Mouse (Mus musculus) adrenal gland, adult (tissue): ENCODE results near the gene Camkmt.

Source experiments
- DNase-seq, 2 experiments: peaks; one replicate each; pipeline ENCODE4 v3.0.0; 2022 to 2023; ENCODE audit warnings: low spot score in 1 of 2; ENCODE audit not compliant: inconsistent age in 2 of 2

The Camkmt gene

GRCm38 (mm10) chr17:85090120-85091099 lies at the start of gene Camkmt, which contains the start of gene Prepl:
Camkmt (plus strand) TSS chr17:85090552.
Prepl (minus strand) TSS chr17:85090241.
- peak; percentile 96 to 99 for DNase-seq

- DNase-seq, result no peak
Measured at GRCm38 (mm10) chr17:85040913-85041312, 49.4 kb upstream of the Camkmt start.

GRCm38 (mm10) chr17:85042419-85042818 lies 47.9 kb upstream of the Camkmt start:
- no peak for DNase-seq

GRCm38 (mm10) chr17:85043404-85043816 lies 46.9 kb upstream of the Camkmt start:
- DNase-seq, result no peak

- DNase-seq, result no peak
Measured at GRCm38 (mm10) chr17:85044466-85044865, 45.9 kb upstream of the Camkmt start.

- no peak for DNase-seq
Measured at GRCm38 (mm10) chr17:85045160-85045559, 45.2 kb upstream of the Camkmt start.

DNA sequence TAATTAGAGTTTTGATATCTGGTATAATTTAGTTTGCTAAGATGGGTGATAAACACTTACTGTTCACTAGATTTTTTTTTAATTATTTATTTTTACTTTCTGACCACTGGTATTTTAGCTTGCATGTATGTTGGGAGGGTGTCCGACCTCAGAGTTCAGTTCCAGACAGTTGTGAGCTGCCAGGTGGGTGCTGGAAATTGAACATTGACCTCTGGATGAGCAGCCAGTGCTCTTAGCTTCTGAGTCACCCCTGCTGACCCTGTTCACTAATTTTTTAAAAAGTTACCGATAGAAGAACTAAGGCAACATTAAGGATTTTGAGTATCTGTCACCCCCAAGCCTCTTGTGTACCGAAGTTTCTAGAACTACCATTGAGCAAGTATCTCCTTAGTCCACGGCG lies 42.0 kb upstream of the Camkmt start:
- no peak for DNase-seq

DNA sequence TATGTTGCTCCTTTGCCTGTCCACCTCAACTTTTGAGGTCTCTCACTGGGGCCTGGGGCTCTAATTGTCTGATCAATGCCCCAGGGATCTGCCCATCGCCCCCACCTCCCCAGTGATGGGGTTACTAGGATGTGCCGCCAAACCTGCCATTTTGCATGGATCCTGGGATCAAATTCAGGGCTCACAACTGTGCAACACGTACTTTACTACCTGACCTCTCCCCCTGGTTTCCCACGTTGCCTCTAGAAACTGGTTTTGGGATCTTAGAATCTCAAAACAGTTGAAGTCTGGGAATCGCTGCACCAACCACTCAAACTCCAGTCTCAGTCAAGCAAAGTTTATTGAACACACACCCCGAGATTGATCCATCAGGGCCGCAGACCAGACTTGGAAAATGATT lies 32.1 kb upstream of the Camkmt start:
- DNase-seq, result no peak

- no peak for DNase-seq
Measured at GRCm38 (mm10) chr17:85059136-85059535, 31.2 kb upstream of the Camkmt start.

GRCm38 (mm10) chr17:85063560-85063959 lies 26.8 kb upstream of the Camkmt start:
- DNase-seq, result no peak

DNA sequence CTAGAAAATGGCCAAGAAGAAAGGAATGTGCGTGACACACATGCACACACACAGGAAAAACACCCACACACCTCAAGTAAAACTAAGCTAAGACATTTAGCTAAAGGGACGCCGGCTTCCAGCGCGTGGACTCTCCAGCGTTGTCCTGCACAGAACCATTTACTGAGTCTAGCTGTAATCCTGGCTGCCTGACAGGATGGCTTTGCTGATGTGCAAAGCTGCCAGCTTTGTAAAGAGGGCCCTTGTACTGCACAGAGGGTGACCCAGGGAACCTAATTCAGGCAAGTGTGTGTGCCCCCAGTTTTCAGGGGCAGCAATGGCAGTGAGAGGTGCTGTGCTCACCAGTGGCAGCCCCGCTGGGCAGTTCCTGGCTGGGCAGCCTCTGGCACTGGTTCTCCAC lies 23.0 kb upstream of the Camkmt start:
- no peak for DNase-seq

GRCm38 (mm10) chr17:85070658-85071057 lies 19.7 kb upstream of the Camkmt start:
- DNase-seq, result no peak

DNA sequence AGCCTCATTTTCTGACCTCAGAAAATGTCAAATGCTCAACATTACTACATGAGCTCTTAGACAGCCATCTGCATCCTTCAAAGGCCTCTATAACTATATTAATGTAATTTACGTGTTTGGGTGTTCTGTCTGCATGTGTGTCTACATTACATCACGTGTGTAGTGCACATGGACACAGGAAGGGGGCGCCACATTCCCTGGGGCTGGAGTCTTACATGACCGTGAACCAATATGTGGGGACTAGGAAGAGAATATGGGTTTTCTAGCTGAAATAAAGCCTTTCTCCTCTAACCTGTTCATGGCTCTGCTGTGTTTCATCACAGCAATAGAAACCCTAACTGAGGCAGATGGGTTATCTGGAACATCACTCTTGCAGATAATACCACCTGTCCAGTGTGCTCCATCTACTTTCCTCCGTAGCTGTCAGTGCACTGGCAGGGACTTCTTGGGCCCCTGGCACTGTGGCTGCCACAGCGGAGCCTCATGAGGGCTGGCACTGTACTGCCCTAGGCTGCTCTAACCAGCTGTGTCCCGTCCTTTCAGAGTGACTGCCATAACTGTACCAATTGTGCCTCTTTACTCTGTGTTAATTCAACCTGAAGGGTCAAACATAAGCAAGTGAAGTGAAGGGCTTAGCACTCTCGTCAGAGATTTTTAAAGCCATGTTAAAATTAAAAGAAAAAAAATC lies 19.1 kb upstream of the Camkmt start:
- no peak for DNase-seq

GRCm38 (mm10) chr17:85072383-85072782 lies 18.0 kb upstream of the Camkmt start:
- no peak for DNase-seq

- DNase-seq, result no peak
Measured at GRCm38 (mm10) chr17:85073214-85073613, 17.1 kb upstream of the Camkmt start.

DNA sequence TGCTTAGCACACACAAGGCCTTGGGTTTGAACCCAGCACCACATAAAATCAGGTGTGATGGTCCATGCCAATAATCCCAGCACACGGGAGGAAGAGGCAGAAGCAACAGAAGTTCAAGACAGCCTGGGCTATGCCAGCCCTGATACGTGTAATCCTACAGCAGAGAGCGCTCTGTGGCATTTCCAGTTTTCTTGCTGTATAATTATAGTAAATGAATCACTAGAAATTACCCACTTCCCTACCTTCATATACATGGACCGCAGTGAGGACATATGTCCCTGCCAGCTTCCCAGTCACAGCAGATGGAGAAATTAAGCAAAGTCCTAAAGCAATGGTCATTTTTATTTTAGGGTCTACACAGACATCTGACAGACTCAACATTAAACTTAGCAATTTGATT lies 16.3 kb upstream of the Camkmt start:
- DNase-seq, result no peak

GRCm38 (mm10) chr17:85079276-85079675 lies 11.1 kb upstream of the Camkmt start:
- no peak for DNase-seq

- no peak for DNase-seq
Measured at GRCm38 (mm10) chr17:85080781-85081180, 9.6 kb upstream of the Camkmt start.

- no peak for DNase-seq
Measured at GRCm38 (mm10) chr17:85085335-85085734, 5.0 kb upstream of the Camkmt start.

GRCm38 (mm10) chr17:85086501-85086900 lies 3.9 kb upstream of the Camkmt start:
- DNase-seq, result no peak

- DNase-seq, result no peak
Measured at GRCm38 (mm10) chr17:85087591-85087990, 2.8 kb upstream of the Camkmt start.

DNA sequence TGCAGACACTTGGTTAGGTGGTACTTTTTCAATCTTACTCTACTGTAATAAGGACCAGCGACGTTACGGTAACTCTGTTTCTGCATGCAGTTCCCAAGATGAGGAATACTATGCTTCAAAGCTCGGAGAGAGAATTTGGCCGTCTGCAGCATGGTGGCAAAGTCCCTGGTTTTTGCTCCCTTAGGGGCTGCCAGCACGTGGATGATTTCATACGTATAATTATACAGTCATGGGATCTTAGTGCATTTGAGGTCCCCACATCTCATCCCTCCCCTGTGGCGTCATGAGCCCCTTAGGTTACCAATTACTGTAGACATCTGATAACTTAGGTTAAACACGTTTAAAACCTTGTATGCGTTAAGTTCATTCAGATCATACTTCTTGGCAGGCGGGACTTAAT lies 2.0 kb upstream of the Camkmt start:
- no peak for DNase-seq
